Mouse (Mus musculus): ENCODE results near the gene Etnk2.

GRCm38 (mm10) chr1:133346531-133346930 lies 16.8 kb upstream of the Etnk2 start:
- TF ChIP-seq POLR2A (IDR thresholded peaks at IDR 0.05; ENCODE audit: low read depth, low read length) (no peak), CTCF (IDR thresholded peaks at IDR 0.05; ENCODE audit: borderline replicate concordance, insufficient read depth, low read length) (no peak)
